Mouse (Mus musculus): Measurements from ENCODE around the gene Methig1.

- TF ChIP-seq HCFC1 (IDR thresholded peaks at IDR 0.05; ENCODE audit: borderline replicate concordance, insufficient read depth, low read length) (no peak), ZNF384 (IDR thresholded peaks at IDR 0.05; ENCODE audit: low read depth, low read length) (no peak)
Observed at GRCm38 (mm10) chr15:100380104-100380503, 27.2 kb downstream of the Methig1 start.

All from ES-E14 (cell line).